Mouse (Mus musculus) hindbrain, embryonic 12.5 days (tissue): ENCODE data around the gene Coro2b. TPM values are rescaled to one million over a fixed set of nuclear protein-coding genes. Genes with fewer than 3 reads are reported as not detected.

Source experiments
- ATAC-seq: fragments of 200-750 bp; cut with Nextera tagmentation; 2 replicates; pipeline ENCODE4 v1.8.0; 2017; ENCODE audit warnings: moderate TSS enrichment; ENCODE audit not compliant: low FRiP score
- H3K27ac ChIP-seq: fragments of 300-500 bp; sonication (generic); 2 replicates; pipeline ENCODE4 v1.5.1; 2016; ENCODE audit warnings: mild to moderate bottlenecking
- H3K27me3 ChIP-seq: fragments of 300-500 bp; sonication (generic); 2 replicates; pipeline ENCODE4 v1.6.1; 2016; ENCODE audit warnings: mild to moderate bottlenecking
- H3K36me3 ChIP-seq: fragments of 300-500 bp; sonication (generic); 2 replicates; pipeline ENCODE4 v1.6.1; 2016; ENCODE audit warnings: mild to moderate bottlenecking
- H3K4me1 ChIP-seq: fragments of 300-500 bp; sonication (generic); 2 replicates; pipeline ENCODE4 v1.6.1; 2016
- H3K4me2 ChIP-seq: fragments of 300-500 bp; sonication (generic); replicated peaks from 2 replicates; pipeline ENCODE4 v1.6.1; 2016; ENCODE audit warnings: mild to moderate bottlenecking
- H3K4me3 ChIP-seq: fragments of 300-500 bp; sonication (generic); 2 replicates; pipeline ENCODE4 v1.5.1; 2016; ENCODE audit warnings: mild to moderate bottlenecking
- H3K9ac ChIP-seq: fragments of 300-500 bp; sonication (generic); 2 replicates; pipeline ENCODE4 v1.6.1; 2016; ENCODE audit warnings: mild to moderate bottlenecking, moderate library complexity
- H3K9me3 ChIP-seq: fragments of 300-500 bp; sonication (generic); replicated peaks from 2 replicates; pipeline ENCODE4 v1.6.1; 2016; ENCODE audit warnings: mild to moderate bottlenecking
- WGBS: fragments of 180-500 bp; shearing (Covaris S2); methylation state at CpG from one replicate; pipeline ENCODE4 v1.1.7; 2016; 5-methylcytosine and 5-hydroxymethylcytosine counted together
- polyA plus RNA-seq: library from polyadenylated mRNA; unstranded; fragments of >200 nt; fragmentation: Nextera tagmentation; extraction: Ambion mirVana; gene quantifications from 2 replicates; pipeline ENCODE4 v1.2.1, GENCODE M21; 2016

Coro2b gene
- polyA plus RNA-seq, 1 experiment from 2014 or later, result 34.2 TPM

GRCm38 (mm10) chr9:62438755-62439101 is 98.1 kb downstream of the Coro2b start:
- peaks cover 17% of the 10 kb centered on the region for H3K4me1 ChIP-seq
- H3K9me3 ChIP-seq, result no peaks in the 10 kb centered on the region
- peak overlapping the region; percentile 78 for H3K27ac ChIP-seq
- WGBS, result 49% methylated on average over 3 of the region's 3 CpGs
- H3K4me3 ChIP-seq, result no peak overlapping the region
- H3K27me3 ChIP-seq, result no peaks in the 10 kb centered on the region
- no peaks in the 10 kb centered on the region for H3K36me3 ChIP-seq
- H3K9ac ChIP-seq, result no peak overlapping the region
- ATAC-seq, result peak; percentile 67; the same call in 1 of the 2 replicates
- H3K4me2 ChIP-seq, result no peak overlapping the region

GRCm38 (mm10) chr9:62438085-62438754 is 98.6 kb downstream of the Coro2b start:
- Histone ChIP-seq H3K27me3 (no peaks in the 10 kb centered on the region), H3K4me1 (peaks cover 17% of the 10 kb centered on the region), H3K27ac (peak overlapping the region; percentile 78), H3K4me2 (no peak overlapping the region), H3K4me3 (no peak overlapping the region), H3K36me3 (no peaks in the 10 kb centered on the region), H3K9ac (no peak overlapping the region), H3K9me3 (no peaks in the 10 kb centered on the region)
- no peak for ATAC-seq
- WGBS, result 75% methylated on average over 5 of the region's 5 CpGs

DNA sequence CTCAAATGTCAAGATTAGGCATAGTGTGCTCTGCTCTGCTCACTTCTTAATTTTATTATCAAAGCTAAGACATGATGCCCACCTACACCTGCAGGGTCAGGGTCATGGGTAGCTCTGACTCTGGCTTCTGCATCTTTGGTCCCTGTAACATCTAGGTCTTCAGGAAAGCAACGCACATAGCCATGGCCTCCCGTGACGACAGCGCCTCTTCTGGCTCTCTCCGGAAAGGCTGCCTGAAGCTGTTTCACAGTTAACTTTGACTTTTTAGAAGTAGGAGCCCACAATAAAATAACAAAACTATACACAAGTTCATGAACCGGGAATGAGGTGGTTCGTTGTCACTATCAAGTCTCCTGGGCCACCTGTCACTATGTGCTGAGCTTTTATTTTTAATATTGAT is 99.4 kb downstream of the Coro2b start:
- Histone ChIP-seq H3K36me3 (no peaks in the 10 kb centered on the region), H3K27ac (no peak overlapping the region), H3K4me2 (no peak overlapping the region), H3K4me1 (peaks cover 23% of the 10 kb centered on the region), H3K9ac (no peak overlapping the region), H3K9me3 (no peaks in the 10 kb centered on the region), H3K4me3 (no peak overlapping the region), H3K27me3 (no peaks in the 10 kb centered on the region)
- ATAC-seq, result no peak
- WGBS, result 92% methylated on average over 7 of the region's 7 CpGs

DNA sequence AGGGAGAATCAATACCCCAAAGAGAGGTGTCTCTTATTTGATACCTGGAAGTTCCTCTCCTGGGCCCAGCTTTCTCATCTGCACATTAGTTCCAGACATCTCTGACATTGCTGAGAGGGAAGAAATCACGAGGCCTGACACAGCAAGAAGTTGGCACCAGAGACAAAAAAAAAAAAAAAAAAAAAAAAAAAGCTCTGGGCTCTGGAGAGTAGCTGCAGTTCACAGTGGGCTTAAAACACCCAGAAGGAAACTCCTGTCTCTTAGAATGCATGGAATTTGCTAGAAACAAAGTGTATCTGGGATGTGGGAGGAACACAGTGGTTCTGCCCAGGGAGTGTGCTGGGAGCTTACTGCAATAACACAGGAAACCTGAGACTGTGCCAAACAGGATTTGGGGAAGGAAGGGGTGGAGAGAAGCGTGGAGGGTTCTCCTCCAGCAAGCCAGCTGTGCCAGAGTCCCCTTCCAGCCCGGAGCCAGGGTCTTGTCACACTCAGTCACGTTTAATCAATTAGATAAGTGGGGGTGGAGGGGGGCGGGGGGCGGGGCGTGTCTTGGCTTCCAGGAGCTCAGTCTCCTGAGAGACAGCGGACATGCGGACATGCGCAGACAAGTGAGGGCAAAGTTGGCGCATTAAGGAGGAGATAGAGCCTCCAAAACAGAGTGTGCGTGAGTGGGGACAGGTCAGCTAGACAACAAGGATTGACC is 101.1 kb downstream of the Coro2b start:
- Histone ChIP-seq H3K4me2 (peak overlapping the region; percentile 29), H3K4me1 (peaks cover 23% of the 10 kb centered on the region), H3K27ac (peak overlapping the region; percentile 74), H3K9me3 (no peaks in the 10 kb centered on the region), H3K27me3 (no peaks in the 10 kb centered on the region), H3K9ac (no peak overlapping the region), H3K4me3 (no peak overlapping the region), H3K36me3 (peaks cover 9% of the 10 kb centered on the region)
- ATAC-seq, result peak; percentile 74
- WGBS, result 6% methylated on average over 12 of the region's 12 CpGs

DNA sequence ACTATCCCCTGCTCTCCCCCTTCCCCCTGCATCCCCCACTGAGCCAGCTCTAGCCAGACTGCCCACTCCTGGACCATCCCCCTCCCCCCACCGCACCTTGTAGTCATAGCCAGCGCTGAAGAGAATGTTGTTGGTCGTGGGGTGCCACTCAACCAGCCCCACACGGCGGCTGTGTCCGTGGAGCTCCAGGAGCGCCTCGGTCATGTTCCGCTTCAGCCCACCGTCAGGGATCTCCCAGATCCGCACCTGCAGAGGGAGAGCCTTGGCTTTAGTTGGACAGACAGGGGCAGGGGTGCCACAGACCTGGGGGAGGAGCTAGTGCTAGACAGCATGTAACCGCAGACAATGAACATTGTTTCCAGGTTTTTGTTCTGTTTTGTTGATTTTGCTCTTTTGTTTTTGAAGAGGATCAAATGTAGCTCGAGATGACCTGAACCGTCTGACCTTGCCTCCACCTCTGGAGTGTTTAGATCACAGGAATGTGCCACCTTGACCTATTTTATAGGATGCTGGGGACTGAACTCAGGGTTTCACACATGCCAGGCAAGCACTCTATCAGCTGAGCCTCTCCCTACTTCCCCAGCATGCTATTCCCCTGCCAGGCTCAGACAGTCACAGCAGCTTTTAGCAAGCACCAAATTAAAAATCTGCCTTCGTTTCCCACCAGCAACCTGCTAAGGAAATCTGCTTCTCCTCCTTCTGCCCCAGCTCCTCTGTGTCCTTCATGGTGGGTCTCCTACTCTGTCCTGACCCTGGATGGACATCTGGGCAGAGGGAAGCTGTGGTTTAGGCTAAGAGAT is 104.4 kb downstream of the Coro2b start:
- H3K27ac ChIP-seq, result no peak overlapping the region
- no peak overlapping the region for H3K4me3 ChIP-seq
- peaks cover 18% of the 10 kb centered on the region for H3K4me1 ChIP-seq
- WGBS, result 62% methylated on average over 15 of the region's 15 CpGs
- no peaks in the 10 kb centered on the region for H3K27me3 ChIP-seq
- H3K36me3 ChIP-seq, result peaks cover 37% of the 10 kb centered on the region
- no peak for ATAC-seq
- no peaks in the 10 kb centered on the region for H3K9me3 ChIP-seq
- H3K4me2 ChIP-seq, result no peak overlapping the region
- H3K9ac ChIP-seq, result no peak overlapping the region

GRCm38 (mm10) chr9:62430741-62431140 is 106.1 kb downstream of the Coro2b start:
- no peak for ATAC-seq
- no peak overlapping the region for H3K4me3 ChIP-seq
- no peak overlapping the region for H3K27ac ChIP-seq
- peaks cover 12% of the 10 kb centered on the region for H3K4me1 ChIP-seq
- H3K4me2 ChIP-seq, result no peak overlapping the region
- H3K9ac ChIP-seq, result no peak overlapping the region
- no peaks in the 10 kb centered on the region for H3K27me3 ChIP-seq
- H3K36me3 ChIP-seq, result peaks cover 54% of the 10 kb centered on the region
- no peaks in the 10 kb centered on the region for H3K9me3 ChIP-seq
- 84% methylated on average over 4 of the region's 4 CpGs for WGBS

- H3K9me3 ChIP-seq, result no peaks in the 10 kb centered on the region
- peaks cover 80% of the 10 kb centered on the region for H3K36me3 ChIP-seq
- H3K27me3 ChIP-seq, result no peaks in the 10 kb centered on the region
- H3K4me3 ChIP-seq, result no peak overlapping the region
- H3K9ac ChIP-seq, result no peak overlapping the region
- ATAC-seq, result no peak
- no peak overlapping the region for H3K27ac ChIP-seq
- 92% methylated on average over 8 of the region's 8 CpGs for WGBS
- H3K4me1 ChIP-seq, result no peaks in the 10 kb centered on the region
- H3K4me2 ChIP-seq, result no peak overlapping the region
Observed at GRCm38 (mm10) chr9:62427010-62427409, 109.8 kb downstream of the Coro2b start.

- Histone ChIP-seq H3K4me1 (peaks cover under 1% of the 10 kb centered on the region; the same call in 1 of the 2 replicates), H3K36me3 (peaks cover 78% of the 10 kb centered on the region), H3K27me3 (no peaks in the 10 kb centered on the region), H3K9ac (no peak overlapping the region), H3K9me3 (no peaks in the 10 kb centered on the region), H3K27ac (no peak overlapping the region), H3K4me3 (no peak overlapping the region), H3K4me2 (no peak overlapping the region)
- WGBS, result 88% methylated on average over 6 of the region's 6 CpGs
- ATAC-seq, result no peak
Observed at GRCm38 (mm10) chr9:62426531-62426930, 110.3 kb downstream of the Coro2b start.

DNA sequence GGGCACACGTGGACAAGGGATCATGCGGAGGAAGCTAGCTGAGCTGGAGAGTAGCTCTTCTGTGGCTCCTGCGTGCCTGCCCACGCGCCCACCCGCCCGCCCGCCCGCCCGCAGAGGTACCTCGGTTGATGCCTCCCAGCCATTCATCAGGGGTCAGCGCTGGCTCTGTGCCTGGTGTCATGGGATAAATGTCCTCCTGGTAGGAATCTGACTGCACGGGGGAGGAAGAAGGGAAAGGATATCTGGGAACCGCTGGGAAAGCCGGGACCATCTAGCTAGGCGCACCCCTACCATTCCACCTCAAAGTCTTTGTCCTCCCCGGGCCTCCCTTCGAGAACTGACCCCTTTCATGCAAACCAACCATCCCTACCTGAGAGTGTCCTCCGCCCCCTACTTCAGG is 110.8 kb downstream of the Coro2b start:
- ATAC-seq, result no peak
- Histone ChIP-seq H3K27ac (no peak overlapping the region), H3K9me3 (no peaks in the 10 kb centered on the region), H3K9ac (no peak overlapping the region), H3K4me3 (no peak overlapping the region), H3K36me3 (peaks cover 73% of the 10 kb centered on the region), H3K4me2 (no peak overlapping the region), H3K4me1 (peaks cover 5% of the 10 kb centered on the region; the same call in 1 of the 2 replicates), H3K27me3 (no peaks in the 10 kb centered on the region)
- WGBS, result 90% methylated on average over 19 of the region's 19 CpGs

- Histone ChIP-seq H3K4me2 (no peak overlapping the region), H3K36me3 (peaks cover 66% of the 10 kb centered on the region), H3K9ac (no peak overlapping the region), H3K4me3 (no peak overlapping the region), H3K27me3 (no peaks in the 10 kb centered on the region), H3K4me1 (peaks cover 11% of the 10 kb centered on the region; the same call in 1 of the 2 replicates), H3K9me3 (no peaks in the 10 kb centered on the region), H3K27ac (no peak overlapping the region; the same call in 1 of the 2 replicates)
- no peak for ATAC-seq
- 61% methylated on average over 5 of the region's 5 CpGs for WGBS
Observed at GRCm38 (mm10) chr9:62425265-62425664, 111.6 kb downstream of the Coro2b start.

DNA sequence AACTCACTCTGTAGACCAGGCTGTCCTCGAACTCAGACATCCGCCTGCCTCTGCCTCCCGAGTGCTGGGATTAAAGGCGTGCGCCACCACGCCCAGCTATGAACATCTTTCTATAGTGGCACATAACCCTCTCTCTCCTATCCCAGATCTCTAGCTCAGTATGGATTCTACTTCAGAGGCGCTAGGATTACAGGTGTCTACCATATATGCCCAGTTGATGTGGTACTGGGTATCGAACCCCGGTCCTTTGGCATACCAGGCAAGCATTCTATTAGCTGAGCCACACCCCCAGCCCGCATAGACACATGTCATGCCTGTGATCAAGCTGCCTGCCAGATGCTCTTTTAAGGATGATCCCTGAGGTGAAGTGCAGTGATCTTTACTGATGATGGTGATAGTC is 113.0 kb downstream of the Coro2b start:
- Histone ChIP-seq H3K4me3 (no peak overlapping the region), H3K9me3 (no peaks in the 10 kb centered on the region), H3K27ac (no peak overlapping the region), H3K4me1 (peaks cover 11% of the 10 kb centered on the region; the same call in 1 of the 2 replicates), H3K4me2 (no peak overlapping the region), H3K27me3 (no peaks in the 10 kb centered on the region), H3K9ac (no peak overlapping the region), H3K36me3 (peaks cover 65% of the 10 kb centered on the region)
- ATAC-seq, result no peak
- WGBS, result 97% methylated on average over 10 of the region's 10 CpGs

GRCm38 (mm10) chr9:62422926-62423325 is 113.9 kb downstream of the Coro2b start:
- ATAC-seq, result no peak
- 89% methylated on average over 10 of the region's 10 CpGs for WGBS
- Histone ChIP-seq H3K9me3 (no peaks in the 10 kb centered on the region), H3K36me3 (peaks cover 55% of the 10 kb centered on the region), H3K4me1 (peaks cover 11% of the 10 kb centered on the region; the same call in 1 of the 2 replicates), H3K27me3 (no peaks in the 10 kb centered on the region), H3K4me2 (no peak overlapping the region), H3K27ac (no peak overlapping the region), H3K4me3 (no peak overlapping the region), H3K9ac (no peak overlapping the region)
